Mouse (Mus musculus) c-Kit-positive CD71-positive TER-119-positive erythroid progenitor cells, embryonic 14.5 days (primary cell): ENCODE measurements at regions not wholly inside any gene's neighbourhood (a gene's known extent, or its start where the extent isn't known, plus 50 kb on each side); places are given as distances from the start of the nearest gene placed in this dataset.

Experiments
- DNase-seq: peaks from one replicate; pipeline ENCODE4 v3.0.0-alpha.2; 2013; ENCODE audit warnings: low spot score

GRCm38 (mm10) chr13:107879535-107879934 lies 164.7 kb upstream of the Smim15 start:
- DNase-seq, result no peak

- no peak for DNase-seq
Observed at GRCm38 (mm10) chr13:107878980-107879379, 165.3 kb upstream of the Smim15 start.

GRCm38 (mm10) chr13:107873244-107873667 lies 171.0 kb upstream of the Smim15 start:
- DNase-seq, result no peak

GRCm38 (mm10) chr13:107872574-107872973 lies 171.7 kb upstream of the Smim15 start:
- no peak for DNase-seq

GRCm38 (mm10) chr13:107872137-107872536 lies 172.1 kb upstream of the Smim15 start:
- DNase-seq, result no peak

- no peak for DNase-seq
Observed at GRCm38 (mm10) chr13:107868906-107869305, 175.3 kb upstream of the Smim15 start.

- DNase-seq, result no peak
Observed at GRCm38 (mm10) chr13:107866825-107867224, 177.4 kb upstream of the Smim15 start.

- no peak for DNase-seq
Observed at GRCm38 (mm10) chr13:107862793-107863654, 181.2 kb upstream of the Smim15 start.

GRCm38 (mm10) chr13:107861384-107862134 lies 182.7 kb upstream of the Smim15 start:
- DNase-seq, result no peak

GRCm38 (mm10) chr13:107857043-107857755 lies 187.0 kb upstream of the Smim15 start:
- DNase-seq, result no peak

- no peak for DNase-seq
Observed at GRCm38 (mm10) chr13:107850907-107851560, 193.2 kb upstream of the Smim15 start.

- no peak for DNase-seq
Observed at GRCm38 (mm10) chr13:107848871-107849270, 195.4 kb upstream of the Smim15 start.

- no peak for DNase-seq
Observed at GRCm38 (mm10) chr13:107847179-107848012, 196.8 kb upstream of the Smim15 start.

- DNase-seq, result no peak
Observed at GRCm38 (mm10) chr13:107846621-107847178, 197.5 kb upstream of the Smim15 start.

GRCm38 (mm10) chr13:107845838-107846237 lies 198.4 kb upstream of the Smim15 start:
- no peak for DNase-seq

- DNase-seq, result no peak
Observed at GRCm38 (mm10) chr13:107844085-107844484, 200.2 kb upstream of the Smim15 start.

GRCm38 (mm10) chr13:107838126-107838715 lies 206.0 kb upstream of the Smim15 start:
- no peak for DNase-seq

GRCm38 (mm10) chr13:107837206-107837952 lies 206.9 kb upstream of the Smim15 start:
- no peak for DNase-seq

- DNase-seq, result no peak
Observed at GRCm38 (mm10) chr13:107835756-107836385, 208.4 kb upstream of the Smim15 start.
